Mouse (Mus musculus): ENCODE results near the gene Gm9970. TPM values are rescaled to one million over a fixed set of nuclear protein-coding genes. Genes with fewer than 3 reads are reported as not detected.
"Not testable (repeated sequence)": the region's sequence is repeated elsewhere in the genome, so short reads cannot be mapped to it uniquely, and the experiment has no call there.

Gm9970 gene
- polyA plus RNA-seq, 1 experiment from 2014 or later, result 0.68 TPM

DNA sequence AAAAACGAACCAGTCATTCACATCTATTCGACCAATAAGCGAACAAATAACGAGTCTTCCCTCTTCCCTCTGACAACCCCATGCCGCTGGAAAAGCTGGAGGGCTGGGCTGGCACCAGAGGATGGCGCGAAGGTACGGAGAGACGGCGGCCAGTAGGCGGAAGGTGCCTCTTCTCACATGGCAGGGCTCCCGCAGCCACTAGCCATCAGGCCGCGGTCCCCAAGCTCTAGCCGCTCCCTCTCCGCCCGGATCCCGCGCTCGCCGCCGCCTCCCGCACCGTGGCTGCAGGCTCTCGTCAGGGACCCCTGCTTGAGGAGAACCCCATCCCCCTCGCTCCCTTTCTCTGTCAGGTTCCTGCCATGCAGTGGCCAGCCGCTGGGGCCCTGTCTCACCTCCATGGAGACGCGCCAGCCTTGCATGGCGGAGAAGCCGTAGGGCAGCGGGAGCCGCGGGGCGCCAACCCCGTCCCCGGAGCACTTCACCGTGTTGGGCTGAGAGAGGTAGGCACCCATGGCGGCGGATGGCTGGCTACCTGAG lies 21.1 kb downstream of the Gm9970 start:
- DNase-seq (ENCODE audit: low spot score) (peak; percentile 45), ATAC-seq (ENCODE audit: low read depth) (peak; percentile 42; the same call in 1 of the 2 replicates)
- peak overlapping the region; percentile 100 for H3K4me3 ChIP-seq (ENCODE audit: low read depth, low read length)
- no peaks in the 10 kb centered on the region for H3K27me3 ChIP-seq (replicated peaks; ENCODE audit: control insufficient read depth, insufficient read depth, low read length)
- peak overlapping the region; percentile 77 for H3K4me2 ChIP-seq (ENCODE audit: low read depth, low read length)
- no peaks in the 10 kb centered on the region for H3K4me1 ChIP-seq (ENCODE audit: control insufficient read depth, insufficient read depth, low read length)
- no peaks in the 10 kb centered on the region for H3K36me3 ChIP-seq (ENCODE audit: control insufficient read depth, insufficient read depth, low read length)
- H3K27ac ChIP-seq (replicated peaks; ENCODE audit: low read depth, low read length), result peak overlapping the region; percentile 92
- no peaks in the 10 kb centered on the region for H3K9me3 ChIP-seq (ENCODE audit: control insufficient read depth, low read length)
- under 1% methylated on average over 24 of the region's 40 CpGs for WGBS
- H3K9ac ChIP-seq (ENCODE audit: low read depth, low read length), result peak overlapping the region; percentile 87

DNA sequence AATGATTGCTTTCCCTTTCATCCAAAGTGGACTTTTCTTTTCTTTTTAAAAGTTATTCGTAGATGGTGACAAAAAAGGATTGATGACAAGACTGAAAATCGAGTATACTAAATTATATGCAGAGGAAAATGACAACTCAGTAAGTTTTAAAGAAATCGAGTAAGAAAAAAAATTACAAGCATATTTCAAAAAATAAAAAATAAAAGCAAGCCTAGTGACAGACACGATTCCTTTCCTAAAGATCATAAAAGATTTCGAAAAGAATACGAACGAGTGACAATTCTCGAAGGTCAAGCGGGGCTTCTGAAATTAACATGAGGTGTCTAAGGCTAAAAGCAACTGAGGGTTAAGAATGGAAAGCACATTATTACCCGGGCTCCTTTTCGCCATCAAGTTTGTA lies 21.6 kb downstream of the Gm9970 start:
- Histone ChIP-seq H3K27me3 (replicated peaks; ENCODE audit: control insufficient read depth, insufficient read depth, low read length) (no peaks in the 10 kb centered on the region), H3K4me3 (ENCODE audit: low read depth, low read length) (peak overlapping the region; percentile 100), H3K4me2 (ENCODE audit: low read depth, low read length) (peak overlapping the region; percentile 77), H3K27ac (replicated peaks; ENCODE audit: low read depth, low read length) (peak overlapping the region; percentile 92), H3K9ac (ENCODE audit: low read depth, low read length) (peak overlapping the region; percentile 87), H3K36me3 (ENCODE audit: control insufficient read depth, insufficient read depth, low read length) (no peaks in the 10 kb centered on the region), H3K4me1 (ENCODE audit: control insufficient read depth, insufficient read depth, low read length) (no peaks in the 10 kb centered on the region), H3K9me3 (ENCODE audit: control insufficient read depth, low read length) (no peaks in the 10 kb centered on the region)
- ATAC-seq (ENCODE audit: low read depth) (no peak), DNase-seq (ENCODE audit: low spot score) (no peak)
- 2% methylated on average over 11 of the region's 11 CpGs for WGBS

DNA sequence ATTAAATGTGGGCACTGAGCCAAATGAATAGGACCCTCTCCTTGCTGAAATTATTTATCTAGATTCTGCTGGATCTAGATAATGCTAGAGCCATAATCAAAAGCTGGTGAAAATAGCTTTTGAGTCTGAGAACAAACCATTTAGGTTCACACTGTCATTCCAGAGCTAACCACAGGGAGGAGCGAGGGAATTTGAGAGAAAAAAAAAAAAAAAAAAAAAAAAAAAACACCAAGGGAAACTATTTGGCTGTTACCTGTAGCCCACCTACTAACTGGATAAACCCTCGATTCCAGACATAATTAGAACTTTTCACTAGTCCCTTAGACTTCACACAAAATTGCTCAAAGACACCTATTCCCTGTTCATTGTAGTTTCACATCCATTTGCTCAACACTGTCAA lies 22.0 kb downstream of the Gm9970 start:
- no peaks in the 10 kb centered on the region for H3K4me1 ChIP-seq (ENCODE audit: control insufficient read depth, insufficient read depth, low read length)
- WGBS, result 4% methylated on average over 2 of the region's 2 CpGs
- H3K27ac ChIP-seq (replicated peaks; ENCODE audit: low read depth, low read length), result no peak overlapping the region
- H3K4me3 ChIP-seq (ENCODE audit: low read depth, low read length), result peak overlapping the region; percentile 100
- no peaks in the 10 kb centered on the region for H3K9me3 ChIP-seq (ENCODE audit: control insufficient read depth, low read length)
- no peak overlapping the region for H3K9ac ChIP-seq (ENCODE audit: low read depth, low read length)
- H3K36me3 ChIP-seq (ENCODE audit: control insufficient read depth, insufficient read depth, low read length), result no peaks in the 10 kb centered on the region
- no peaks in the 10 kb centered on the region for H3K27me3 ChIP-seq (replicated peaks; ENCODE audit: control insufficient read depth, insufficient read depth, low read length)
- ATAC-seq (ENCODE audit: low read depth), result no peak
- peak; percentile 52 for DNase-seq (ENCODE audit: low spot score)
- H3K4me2 ChIP-seq (ENCODE audit: low read depth, low read length), result peak overlapping the region; percentile 77

DNA sequence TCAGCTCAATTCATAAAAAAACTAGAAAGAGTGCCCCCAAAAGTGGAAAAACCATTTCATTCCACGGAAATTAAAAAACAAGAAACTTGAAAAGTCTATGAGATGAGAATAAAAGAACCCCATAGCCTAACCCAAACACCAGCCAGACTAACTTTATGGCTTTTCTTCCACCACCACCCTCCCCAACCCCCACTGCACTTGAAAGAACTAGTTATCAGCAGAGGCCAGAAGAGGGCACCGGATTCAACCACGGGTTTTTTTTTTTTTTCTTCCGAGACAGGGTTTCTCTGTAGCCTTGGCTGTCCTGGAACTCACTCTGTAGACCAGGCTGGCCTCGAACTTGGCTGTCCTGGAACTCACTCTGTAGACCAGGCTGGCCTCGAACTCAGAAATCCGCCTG lies 22.7 kb downstream of the Gm9970 start:
- H3K27me3 ChIP-seq (replicated peaks; ENCODE audit: control insufficient read depth, insufficient read depth, low read length), result no peaks in the 10 kb centered on the region
- WGBS, result 69% methylated on average over 7 of the region's 7 CpGs
- no peaks in the 10 kb centered on the region for H3K4me1 ChIP-seq (ENCODE audit: control insufficient read depth, insufficient read depth, low read length)
- H3K36me3 ChIP-seq (ENCODE audit: control insufficient read depth, insufficient read depth, low read length), result no peaks in the 10 kb centered on the region
- H3K9me3 ChIP-seq (ENCODE audit: control insufficient read depth, low read length), result no peaks in the 10 kb centered on the region
- no peak overlapping the region for H3K9ac ChIP-seq (ENCODE audit: low read depth, low read length)
- DNase-seq (ENCODE audit: low spot score), result no peak
- H3K4me2 ChIP-seq (ENCODE audit: low read depth, low read length), result peak overlapping the region; percentile 77; the same call in 1 of the 2 replicates
- H3K4me3 ChIP-seq (ENCODE audit: low read depth, low read length), result no peak overlapping the region
- no peak for ATAC-seq (ENCODE audit: low read depth)
- H3K27ac ChIP-seq (replicated peaks; ENCODE audit: low read depth, low read length), result no peak overlapping the region

DNA sequence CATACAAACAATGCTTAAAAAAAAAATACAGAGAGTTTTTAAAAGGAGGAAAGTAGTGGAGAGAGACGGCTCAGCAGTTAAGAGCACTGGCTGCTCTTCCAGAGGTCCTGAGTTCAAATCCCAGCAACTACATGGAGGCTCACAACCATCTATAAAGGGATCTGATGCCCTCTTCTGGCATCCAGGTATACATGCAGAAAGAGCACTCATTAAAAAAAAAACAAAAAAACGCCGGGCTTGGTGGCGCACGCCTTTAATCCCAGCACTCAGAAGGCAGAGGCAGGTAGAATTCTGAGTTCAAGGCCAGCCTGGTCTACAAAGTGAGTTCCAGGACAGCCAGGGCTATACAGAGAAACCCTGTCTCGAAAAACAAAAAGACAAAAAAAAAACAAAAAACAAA lies 24.5 kb downstream of the Gm9970 start:
- DNase-seq (ENCODE audit: low spot score); H3K9me3 ChIP-seq (ENCODE audit: control insufficient read depth, low read length); H3K4me3 ChIP-seq (ENCODE audit: low read depth, low read length); H3K36me3 ChIP-seq (ENCODE audit: control insufficient read depth, insufficient read depth, low read length); H3K27me3 ChIP-seq (replicated peaks; ENCODE audit: control insufficient read depth, insufficient read depth, low read length); ATAC-seq (ENCODE audit: low read depth); H3K4me1 ChIP-seq (ENCODE audit: control insufficient read depth, insufficient read depth, low read length); H3K9ac ChIP-seq (ENCODE audit: low read depth, low read length); H3K4me2 ChIP-seq (ENCODE audit: low read depth, low read length); H3K27ac ChIP-seq (replicated peaks; ENCODE audit: low read depth, low read length): not testable (repeated sequence)
- WGBS, result 91% methylated on average over 6 of the region's 6 CpGs

DNA sequence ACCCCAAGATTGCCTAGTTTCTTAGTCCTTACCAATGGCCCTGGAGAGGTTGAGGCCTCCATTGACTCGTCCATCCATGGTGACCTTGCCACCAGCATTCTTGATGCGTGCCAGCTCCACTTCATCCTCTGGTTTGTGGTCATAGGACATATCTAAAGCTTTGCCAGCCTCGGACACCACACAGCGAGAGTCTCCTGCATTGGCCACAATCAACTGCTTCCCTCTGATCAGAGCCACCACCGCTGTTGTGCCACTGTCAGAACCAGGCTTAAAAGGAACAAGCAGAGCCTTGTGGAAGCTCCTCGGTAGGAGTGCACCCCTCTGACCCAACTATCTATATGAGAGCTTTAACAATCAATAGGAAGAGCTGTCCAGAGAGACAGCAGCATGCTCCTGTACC lies 36.6 kb downstream of the Gm9970 start:
- Histone ChIP-seq H3K27me3 (replicated peaks; ENCODE audit: control insufficient read depth, insufficient read depth, low read length) (no peaks in the 10 kb centered on the region), H3K4me3 (ENCODE audit: low read depth, low read length) (no peak overlapping the region), H3K9me3 (ENCODE audit: control insufficient read depth, low read length) (peaks cover 5% of the 10 kb centered on the region), H3K27ac (replicated peaks; ENCODE audit: low read depth, low read length) (no peak overlapping the region), H3K4me1 (ENCODE audit: control insufficient read depth, insufficient read depth, low read length) (peaks cover 4% of the 10 kb centered on the region; the same call in 1 of the 2 replicates), H3K36me3 (ENCODE audit: control insufficient read depth, insufficient read depth, low read length) (peaks cover 65% of the 10 kb centered on the region), H3K4me2 (ENCODE audit: low read depth, low read length) (no peak overlapping the region), H3K9ac (ENCODE audit: low read depth, low read length) (no peak overlapping the region)
- WGBS, result 93% methylated on average over 6 of the region's 6 CpGs
- DNase-seq (ENCODE audit: low spot score) (no peak), ATAC-seq (ENCODE audit: low read depth) (no peak)

DNA sequence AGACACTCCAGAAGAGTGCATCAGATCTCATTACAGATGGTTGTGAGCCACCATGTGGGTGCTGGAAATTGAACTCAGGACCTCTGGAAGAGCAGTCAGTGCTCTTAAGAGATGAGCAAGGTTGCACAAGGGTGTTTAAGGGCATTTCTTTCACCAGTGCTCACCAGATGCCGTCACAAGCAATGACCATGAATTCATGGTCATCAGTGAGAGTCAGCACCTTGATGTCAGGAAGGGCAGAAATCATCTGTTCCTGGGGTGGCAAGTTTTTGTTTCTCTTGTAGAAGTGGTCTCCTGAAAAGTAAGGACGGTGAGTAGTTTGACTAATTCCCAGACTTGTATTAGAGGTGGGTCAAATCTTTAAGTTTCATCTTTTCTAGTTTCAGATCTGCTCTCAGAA lies 37.2 kb downstream of the Gm9970 start:
- no peak overlapping the region for H3K4me3 ChIP-seq (ENCODE audit: low read depth, low read length)
- H3K9me3 ChIP-seq (ENCODE audit: control insufficient read depth, low read length), result peaks cover 5% of the 10 kb centered on the region
- H3K27ac ChIP-seq (replicated peaks; ENCODE audit: low read depth, low read length), result no peak overlapping the region
- ATAC-seq (ENCODE audit: low read depth) (no peak), DNase-seq (ENCODE audit: low spot score) (no peak)
- peaks cover 70% of the 10 kb centered on the region for H3K36me3 ChIP-seq (ENCODE audit: control insufficient read depth, insufficient read depth, low read length)
- H3K4me1 ChIP-seq (ENCODE audit: control insufficient read depth, insufficient read depth, low read length), result peaks cover 4% of the 10 kb centered on the region; the same call in 1 of the 2 replicates
- WGBS, result 84% methylated on average over 2 of the region's 2 CpGs
- H3K9ac ChIP-seq (ENCODE audit: low read depth, low read length), result no peak overlapping the region
- no peak overlapping the region for H3K4me2 ChIP-seq (ENCODE audit: low read depth, low read length)
- H3K27me3 ChIP-seq (replicated peaks; ENCODE audit: control insufficient read depth, insufficient read depth, low read length), result no peaks in the 10 kb centered on the region

DNA sequence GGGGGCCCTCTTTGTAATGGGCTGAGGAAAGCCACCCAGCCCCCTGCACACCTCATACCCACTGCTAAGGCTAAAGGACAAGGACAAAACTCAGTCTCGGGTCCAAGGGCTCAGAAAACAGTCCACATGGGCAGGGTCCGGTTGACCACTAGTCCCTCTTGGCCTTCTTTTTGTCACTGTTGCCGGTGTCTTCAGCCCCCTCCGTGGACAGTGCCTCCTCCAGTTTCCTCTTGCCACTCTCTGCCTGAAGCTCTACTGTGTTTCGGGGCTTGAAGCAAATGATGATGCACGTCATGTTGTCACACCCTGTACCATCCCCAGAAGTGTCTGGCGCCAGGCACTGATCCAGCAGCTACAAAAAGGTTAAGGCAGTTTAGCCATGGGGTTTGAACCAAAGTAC lies 38.1 kb downstream of the Gm9970 start:
- Histone ChIP-seq H3K9ac (ENCODE audit: low read depth, low read length) (peak overlapping the region; percentile 63; the same call in 1 of the 2 replicates), H3K27ac (replicated peaks; ENCODE audit: low read depth, low read length) (peak overlapping the region; percentile 80), H3K9me3 (ENCODE audit: control insufficient read depth, low read length) (peaks cover 5% of the 10 kb centered on the region), H3K4me1 (ENCODE audit: control insufficient read depth, insufficient read depth, low read length) (peaks cover 4% of the 10 kb centered on the region; the same call in 1 of the 2 replicates), H3K4me2 (ENCODE audit: low read depth, low read length) (peak overlapping the region; percentile 74), H3K27me3 (replicated peaks; ENCODE audit: control insufficient read depth, insufficient read depth, low read length) (no peaks in the 10 kb centered on the region), H3K4me3 (ENCODE audit: low read depth, low read length) (peak overlapping the region; percentile 86), H3K36me3 (ENCODE audit: control insufficient read depth, insufficient read depth, low read length) (peaks cover 80% of the 10 kb centered on the region)
- 76% methylated on average over 7 of the region's 7 CpGs for WGBS
- ATAC-seq (ENCODE audit: low read depth) (no peak), DNase-seq (ENCODE audit: low spot score) (no peak)

Data from embryonic facial prominence, embryonic 14.5 days (tissue).